Mouse (Mus musculus) kidney, postnatal 4 days (tissue): ENCODE data around the gene Mettl5.

Experiments used
- DNase-seq, 2 experiments: peaks; one replicate each; pipeline ENCODE4 v3.0.0; 2021; ENCODE audit warnings: mixed read lengths in 2 of 2

The Mettl5 gene

GRCm38 (mm10) chr2:69856392-69856791 is 29.0 kb downstream of the Mettl5 start:
- no peak for DNase-seq

- DNase-seq: no peak
Observed at GRCm38 (mm10) chr2:69851427-69852058, 33.9 kb downstream of the Mettl5 start.

GRCm38 (mm10) chr2:69849215-69849614 is 36.2 kb downstream of the Mettl5 start:
- peak in 1 of 2 experiments; percentile 31 for DNase-seq

- no peak for DNase-seq
Observed at GRCm38 (mm10) chr2:69840261-69840660, 45.2 kb downstream of the Mettl5 start.

GRCm38 (mm10) chr2:69838707-69839106 is 46.7 kb downstream of the Mettl5 start:
- DNase-seq: no peak

GRCm38 (mm10) chr2:69837996-69838395 is 47.4 kb downstream of the Mettl5 start:
- DNase-seq: no peak

- DNase-seq: no peak
Observed at GRCm38 (mm10) chr2:69837244-69837967, 48.0 kb downstream of the Mettl5 start.

- DNase-seq: no peak
Observed at GRCm38 (mm10) chr2:69830116-69830515, 55.3 kb downstream of the Mettl5 start.

GRCm38 (mm10) chr2:69829680-69830079 is 55.7 kb downstream of the Mettl5 start:
- no peak for DNase-seq

- no peak for DNase-seq
Observed at GRCm38 (mm10) chr2:69828031-69828430, 57.4 kb downstream of the Mettl5 start.

GRCm38 (mm10) chr2:69826380-69826779 is 59.0 kb downstream of the Mettl5 start:
- DNase-seq: peak in 1 of 2 experiments; percentile 24

- DNase-seq: no peak
Observed at GRCm38 (mm10) chr2:69825898-69826297, 59.5 kb downstream of the Mettl5 start.

- peak; percentile 65 to 73 for DNase-seq
Observed at GRCm38 (mm10) chr2:69823129-69823677, 62.2 kb downstream of the Mettl5 start.

GRCm38 (mm10) chr2:69822361-69823128 is 62.9 kb downstream of the Mettl5 start:
- DNase-seq: peak; percentile 67 to 80

GRCm38 (mm10) chr2:69821711-69822110 is 63.7 kb downstream of the Mettl5 start, which contains the start of gene Klhl23:
Gene Klhl23, plus strand, starts transcription at chr2:69821944.
- peak; percentile 6 to 36 for DNase-seq
